Comparison of ENCODE assay signal across 9 mouse cellular contexts in the genomic region with DNA sequence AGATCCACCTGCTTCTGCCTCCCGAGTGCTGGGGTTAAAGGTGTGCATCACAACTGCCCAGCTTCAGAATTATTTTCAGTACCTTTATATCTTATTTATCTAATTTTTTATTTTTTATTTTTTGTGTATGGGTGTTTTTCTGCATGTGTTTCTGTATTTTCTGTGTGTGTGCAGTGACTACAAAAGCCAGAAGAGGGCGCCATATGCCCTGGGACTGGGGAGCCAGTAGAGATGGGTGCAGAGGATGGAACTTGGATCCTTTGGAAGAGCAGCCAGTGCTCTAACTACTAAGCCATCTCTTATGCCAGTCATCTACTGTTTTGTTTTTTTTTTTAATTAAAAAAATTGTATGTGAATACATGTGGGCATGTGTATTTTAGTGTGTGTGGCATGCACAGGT. TPM values are rescaled to one million over a fixed set of nuclear protein-coding genes. Genes with fewer than 3 reads are reported as not detected.
A peak's percentile ranks its signal among the peaks of the same experiment; 100 is the strongest.
DNase-seq lines count a peak whose midpoint lies in the region; ATAC-seq and TF ChIP-seq lines count a peak whose summit lies in the region.
"Had no signal": no experiment of that assay in that cellular context is flagged by ENCODE, and none has a peak within 500 bp of the region (broad histone marks: within the 10 kb centered on the region; RNA-seq: fewer than 3 reads in every experiment).

No protein-coding gene starts in this region.

- no peaks in the 10 kb centered on the region for H3K4me1 ChIP-seq in heart, postnatal 0 days (ENCODE audit: control insufficient read depth, insufficient read depth)
- no peaks in the 10 kb centered on the region for H3K4me1 ChIP-seq in thymus, adult 2 months (replicated peaks; ENCODE audit: control insufficient read depth, insufficient read depth, low read length)
- no peaks in the 10 kb centered on the region for H3K4me1 ChIP-seq in forebrain, embryonic 16.5 days (replicated peaks; ENCODE audit: control insufficient read depth, insufficient read depth, low read length)

- no peak for DNase-seq in heart, postnatal 0 days (ENCODE audit: low spot score)
- no peak for DNase-seq in heart, adult 8-10 months (ENCODE audit: low spot score)
- peak; percentile 20 for DNase-seq in thymus, adult 2 months
- DNase-seq in thymus, adult 18-20 months = no peak
- DNase-seq in kidney, postnatal 4 days = peak; percentile 49 to 57
- peak; percentile 37 for DNase-seq in thymus, postnatal 14 days
- DNase-seq in left cerebral cortex, adult 9 months (ENCODE audit: low spot score in 2 of 2) = no peak

- WGBS in heart, postnatal 0 days = 65% methylated on average over 2 of the region's 2 CpGs
- 88% methylated on average over 2 of the region's 2 CpGs for WGBS in thymus, adult 2 months
- 55% methylated on average over 2 of the region's 2 CpGs for WGBS in forebrain, embryonic 16.5 days

- H3K4me3 ChIP-seq in heart, postnatal 0 days (ENCODE audit: low read depth, low read length) = no peak overlapping the region
- H3K4me3 ChIP-seq in thymus, adult 2 months (ENCODE audit: control insufficient read depth, insufficient read depth, low read length) = no peak overlapping the region
- no peak overlapping the region for H3K4me3 ChIP-seq in forebrain, embryonic 16.5 days (replicated peaks; ENCODE audit: low read length)
- H3K4me3 ChIP-seq: liver, embryonic 15.5 days had no signal

- peak; percentile 52 for TF ChIP-seq CTCF in heart, postnatal 0 days (IDR thresholded peaks at IDR 0.05; ENCODE audit: low read depth)
- TF ChIP-seq CTCF in thymus, adult 2 months (IDR thresholded peaks at IDR 0.05; ENCODE audit: borderline replicate concordance, control insufficient read depth, extremely low read depth, insufficient read depth, low read length, poor library complexity) = no peak

- H3K27ac ChIP-seq in heart, postnatal 0 days (ENCODE audit: low read depth) = no peak overlapping the region
- no peak overlapping the region for H3K27ac ChIP-seq in thymus, adult 2 months (ENCODE audit: control insufficient read depth, insufficient read depth, low read length)
- H3K27ac ChIP-seq in forebrain, embryonic 16.5 days (ENCODE audit: low read length) = no peak overlapping the region
- H3K27ac ChIP-seq: liver, embryonic 15.5 days had no signal

- no peak for TF ChIP-seq EP300 in heart, postnatal 0 days (IDR thresholded peaks at IDR 0.05; ENCODE audit: low read depth)

- H3K4me2 ChIP-seq in heart, postnatal 0 days (ENCODE audit: low read depth, low read length) = no peak overlapping the region
- H3K4me2 ChIP-seq in forebrain, embryonic 16.5 days (ENCODE audit: low read length) = no peak overlapping the region
- H3K4me2 ChIP-seq: liver, embryonic 15.5 days had no signal

- no peak for ATAC-seq in heart, postnatal 0 days (ENCODE audit: insufficient read depth, low read depth)
- ATAC-seq in forebrain, embryonic 16.5 days = no peak

- H3K9ac ChIP-seq in heart, postnatal 0 days (replicated peaks; ENCODE audit: low read depth, low read length) = no peak overlapping the region
- no peak overlapping the region for H3K9ac ChIP-seq in forebrain, embryonic 16.5 days (replicated peaks; ENCODE audit: low read depth, low read length)
- H3K9ac ChIP-seq: liver, embryonic 15.5 days had no signal

- H3K9me3 ChIP-seq in heart, postnatal 0 days (replicated peaks; ENCODE audit: control insufficient read depth, low read length) = no peaks in the 10 kb centered on the region
- H3K9me3 ChIP-seq in forebrain, embryonic 16.5 days (ENCODE audit: control insufficient read depth, low read length) = no peaks in the 10 kb centered on the region
- H3K9me3 ChIP-seq: liver, embryonic 15.5 days had no signal

- peaks cover 10% of the 10 kb centered on the region; the same call in 1 of the 2 replicates for H3K36me3 ChIP-seq in heart, postnatal 0 days (replicated peaks; ENCODE audit: control insufficient read depth, insufficient read depth, low read length)
- peaks cover 7% of the 10 kb centered on the region; the same call in 1 of the 2 replicates for H3K36me3 ChIP-seq in thymus, adult 2 months (ENCODE audit: control insufficient read depth, insufficient read depth, low read length)
- no peaks in the 10 kb centered on the region for H3K36me3 ChIP-seq in forebrain, embryonic 16.5 days (ENCODE audit: control insufficient read depth, insufficient read depth)
- H3K36me3 ChIP-seq: liver, embryonic 15.5 days had no signal

- TF ChIP-seq POLR2A in thymus, adult 2 months (IDR thresholded peaks at IDR 0.05; ENCODE audit: control insufficient read depth, extremely low read depth, insufficient read depth, low read length, poor library complexity) = no peak

- H3K27me3 ChIP-seq in heart, postnatal 0 days (ENCODE audit: control insufficient read depth, insufficient read depth, low read length) = no peaks in the 10 kb centered on the region
- H3K27me3 ChIP-seq in thymus, adult 2 months (ENCODE audit: control insufficient read depth, insufficient read depth, low read length) = no peaks in the 10 kb centered on the region
- H3K27me3 ChIP-seq in forebrain, embryonic 16.5 days (replicated peaks; ENCODE audit: control insufficient read depth, insufficient read depth, low read length) = no peaks in the 10 kb centered on the region
- H3K27me3 ChIP-seq: liver, embryonic 15.5 days had no signal

RNA-seq across cellular contexts. Expression of a gene that starts 46.0 kb away (rescaled TPM):
- 44.5 and 70.8 TPM in 2 replicates for total RNA-seq in heart, postnatal 0 days (2014; rRNA removed; ENCODE audit: low replicate concordance)
- 17.5 and 19.0 TPM in 2 replicates for polyA plus RNA-seq in heart, postnatal 0 days (2015; fragmentation: Nextera tagmentation; extraction: Ambion mirVana)
- 10 to 100 TPM; 52.1 to 60.3 (median 58.6) TPM for total RNA-seq in heart, adult 8-10 months (2022)
- 48.0 and 54.9 TPM in 2 replicates for polyA plus RNA-seq in thymus, adult 2 months (2012; rRNA removed)
- 48.1 and 55.5 TPM in 2 replicates for polyA plus RNA-seq in forebrain, embryonic 16.5 days (2015; fragmentation: Nextera tagmentation; extraction: Ambion mirVana)

RNA-seq across cellular contexts. Expression of a gene that starts 57.5 kb away (rescaled TPM):
- 384 and 424 TPM in 2 replicates for total RNA-seq in heart, postnatal 0 days (2014; rRNA removed; ENCODE audit: low replicate concordance)
- 230 and 231 TPM in 2 replicates for polyA plus RNA-seq in heart, postnatal 0 days (2015; fragmentation: Nextera tagmentation; extraction: Ambion mirVana)
- 100 to 1,000 TPM; 185 to 214 (median 210) TPM for total RNA-seq in heart, adult 8-10 months (2022)
- 296 and 317 TPM in 2 replicates for polyA plus RNA-seq in thymus, adult 2 months (2012; rRNA removed)
- 239 and 241 TPM in 2 replicates for polyA plus RNA-seq in forebrain, embryonic 16.5 days (2015; fragmentation: Nextera tagmentation; extraction: Ambion mirVana)

Comparison
In these comparisons a context has a peak if more than half of its experiments do, and no peak if none do; other contexts are left out.
1. DNase-seq: peak in thymus, adult 2 months (single experiment), kidney, postnatal 4 days (2 of 2) and thymus, postnatal 14 days (single experiment); none in heart, postnatal 0 days (single experiment), heart, adult 8-10 months (single experiment), thymus, adult 18-20 months (0 of 2) and left cerebral cortex, adult 9 months (0 of 2).